Mouse (Mus musculus) ES-Bruce4 (cell line): ENCODE results near the gene Kalrn.

ENCODE experiments used
- CTCF ChIP-seq: IDR thresholded peaks from one replicate; pipeline ENCODE4 v1.8.1; 2011; ENCODE audit warnings: low read depth, low read length
- EP300 ChIP-seq: IDR thresholded peaks from 2 replicates; pipeline ENCODE4 v1.6.1; 2011; ENCODE audit warnings: low read depth, low read length; ENCODE audit not compliant: insufficient read depth
- POLR2A ChIP-seq: IDR thresholded peaks from one replicate; pipeline ENCODE4 v1.8.1; 2011; ENCODE audit warnings: low read length; ENCODE audit not compliant: insufficient read depth

DNA sequence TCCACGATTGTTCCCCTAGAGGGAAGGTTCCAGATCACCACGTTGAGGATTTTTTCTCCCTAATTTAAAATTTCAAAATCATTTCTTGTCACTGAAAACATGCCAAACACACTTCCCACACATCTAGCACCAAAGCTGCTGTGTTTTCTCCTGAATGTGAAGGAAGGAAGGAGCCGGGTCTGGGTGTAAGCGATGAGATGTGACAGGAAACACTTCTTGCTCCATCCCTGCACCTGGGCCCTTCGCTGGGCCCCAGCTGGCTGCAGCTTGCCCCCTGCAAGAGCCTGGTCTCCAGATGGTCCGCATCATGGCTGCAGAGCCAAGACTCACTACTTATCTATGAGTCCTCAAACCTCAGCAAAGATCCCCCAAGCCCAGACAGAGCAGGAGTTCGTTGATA, 158.8 kb downstream of the Kalrn start:
- TF ChIP-seq CTCF: no peak
- no peak for TF ChIP-seq EP300
- TF ChIP-seq POLR2A: no peak
